Comparison of ENCODE assay signal across 22 mouse cellular contexts in genomic region chr6:118926669-118927068, GRCm38 (mm10).
DNase-seq lines count a peak whose midpoint lies in the region; ATAC-seq and TF ChIP-seq lines count a peak whose summit lies in the region.
"Had no signal": no experiment of that assay in that cellular context is flagged by ENCODE, and none has a peak within 500 bp of the region (broad histone marks: within the 10 kb centered on the region; RNA-seq: fewer than 3 reads in every experiment).

No protein-coding gene starts in this region.

- ATAC-seq in liver, embryonic 12.5 days, result no peak
- no peak for ATAC-seq in limb, embryonic 11.5 days (ENCODE audit: insufficient number of reproducible peaks, low FRiP score, low TSS enrichment, low read depth)
- ATAC-seq in forebrain, postnatal 0 days, result no peak
- ATAC-seq: forebrain, embryonic 14.5 days had no signal

- no peak overlapping the region for H3K9ac ChIP-seq in liver, adult 2 months (ENCODE audit: low read depth, low read length)
- H3K9ac ChIP-seq in liver, embryonic 12.5 days, result no peak overlapping the region
- H3K9ac ChIP-seq in limb, embryonic 11.5 days (ENCODE audit: low read length), result no peak overlapping the region
- no peak overlapping the region for H3K9ac ChIP-seq in forebrain, postnatal 0 days
- H3K9ac ChIP-seq: embryonic facial prominence, embryonic 12.5 days; embryonic facial prominence, embryonic 15.5 days; heart, embryonic 12.5 days; heart, embryonic 15.5 days; hindbrain, embryonic 14.5 days had no signal

- H3K27ac ChIP-seq in liver, adult 2 months (replicated peaks; ENCODE audit: insufficient read depth, low read depth, low read length), result no peak overlapping the region
- H3K27ac ChIP-seq in liver, embryonic 12.5 days, result no peak overlapping the region
- H3K27ac ChIP-seq in limb, embryonic 11.5 days (replicated peaks; ENCODE audit: low read depth, low read length), result peak overlapping the region; percentile 61
- H3K27ac ChIP-seq in forebrain, postnatal 0 days (ENCODE audit: low read depth, low read length), result no peak overlapping the region
- H3K27ac ChIP-seq: embryonic facial prominence, embryonic 12.5 days; embryonic facial prominence, embryonic 15.5 days; heart, embryonic 15.5 days; hindbrain, embryonic 14.5 days had no signal

- no peak overlapping the region for H3K4me3 ChIP-seq in liver, adult 2 months (ENCODE audit: insufficient read depth, low read depth, low read length)
- no peak overlapping the region for H3K4me3 ChIP-seq in liver, embryonic 12.5 days
- H3K4me3 ChIP-seq in limb, embryonic 11.5 days (ENCODE audit: low read depth, low read length), result no peak overlapping the region
- H3K4me3 ChIP-seq in forebrain, postnatal 0 days (ENCODE audit: low read depth, low read length), result no peak overlapping the region
- H3K4me3 ChIP-seq: embryonic facial prominence, embryonic 12.5 days; embryonic facial prominence, embryonic 15.5 days; heart, embryonic 12.5 days; heart, embryonic 15.5 days had no signal

- no peaks in the 10 kb centered on the region for H3K9me3 ChIP-seq in liver, embryonic 12.5 days (replicated peaks)
- H3K9me3 ChIP-seq in limb, embryonic 11.5 days (ENCODE audit: control insufficient read depth, low read length), result no peaks in the 10 kb centered on the region
- H3K9me3 ChIP-seq in forebrain, postnatal 0 days (ENCODE audit: low read length), result no peaks in the 10 kb centered on the region
- H3K9me3 ChIP-seq: embryonic facial prominence, embryonic 12.5 days; embryonic facial prominence, embryonic 15.5 days; heart, embryonic 12.5 days; heart, embryonic 15.5 days had no signal

- no peaks in the 10 kb centered on the region for H3K36me3 ChIP-seq in liver, adult 2 months (ENCODE audit: control insufficient read depth, insufficient read depth, low read length)
- H3K36me3 ChIP-seq in liver, embryonic 12.5 days, result no peaks in the 10 kb centered on the region
- no peaks in the 10 kb centered on the region for H3K36me3 ChIP-seq in limb, embryonic 11.5 days (ENCODE audit: control insufficient read depth, insufficient read depth, low read length)
- H3K36me3 ChIP-seq in forebrain, postnatal 0 days (ENCODE audit: insufficient read depth), result no peaks in the 10 kb centered on the region
- H3K36me3 ChIP-seq: embryonic facial prominence, embryonic 12.5 days; embryonic facial prominence, embryonic 15.5 days; heart, embryonic 12.5 days; heart, embryonic 15.5 days had no signal

- no peaks in the 10 kb centered on the region for H3K79me2 ChIP-seq in liver, adult 2 months (ENCODE audit: control insufficient read depth, insufficient read depth, low read length)

- DNase-seq in adrenal gland, adult 2 months, result peak; percentile 66
- DNase-seq in adrenal gland, adult 18-20 months (ENCODE audit: low spot score in 2 of 2), result no peak
- DNase-seq in liver, adult 2 months (ENCODE audit: extremely low read depth, low read depth, low spot score), result peak; percentile 6
- no peak for DNase-seq in limb, embryonic 11.5 days (ENCODE audit: low spot score)
- no peak for DNase-seq in forebrain, postnatal 0 days
- DNase-seq: B cell, adult 2 months; cerebellum, adult 11 months; cerebellum, adult 2 months; cerebellum, adult 9-11 months; cerebellum, postnatal 25 days; gastrocnemius, postnatal 25 days; heart, adult 18-20 months; heart, postnatal 10 days; heart, postnatal 36 days; kidney, adult 11 months had no signal

- 72% methylated on average over 3 of the region's 3 CpGs for WGBS in liver, adult 2 months
- 67% methylated on average over 3 of the region's 3 CpGs for WGBS in liver, embryonic 12.5 days (ENCODE audit: insufficient replicate concordance)
- WGBS in limb, embryonic 11.5 days, result 63% methylated on average over 3 of the region's 3 CpGs
- WGBS in forebrain, postnatal 0 days, result 63% methylated on average over 3 of the region's 3 CpGs

- no peaks in the 10 kb centered on the region for H3K4me1 ChIP-seq in liver, adult 2 months (ENCODE audit: control insufficient read depth, insufficient read depth, low read length)
- H3K4me1 ChIP-seq in liver, embryonic 12.5 days, result peaks cover 6% of the 10 kb centered on the region
- peaks cover 55% of the 10 kb centered on the region for H3K4me1 ChIP-seq in limb, embryonic 11.5 days (ENCODE audit: control insufficient read depth, insufficient read depth, low read length)
- H3K4me1 ChIP-seq in forebrain, postnatal 0 days (ENCODE audit: insufficient read depth), result no peaks in the 10 kb centered on the region

- no peak for TF ChIP-seq CTCF in liver, adult 2 months (IDR thresholded peaks at IDR 0.05; ENCODE audit: low read depth, low read length)
- TF ChIP-seq CTCF in forebrain, postnatal 0 days (IDR thresholded peaks at IDR 0.05; ENCODE audit: low read depth), result no peak

- H3K27me3 ChIP-seq in liver, adult 2 months (ENCODE audit: control insufficient read depth, insufficient read depth, low read length), result no peaks in the 10 kb centered on the region
- peaks cover 27% of the 10 kb centered on the region; the same call in 1 of the 2 replicates for H3K27me3 ChIP-seq in liver, embryonic 12.5 days (replicated peaks)
- no peaks in the 10 kb centered on the region for H3K27me3 ChIP-seq in limb, embryonic 11.5 days (ENCODE audit: control insufficient read depth, insufficient read depth, low read length)
- no peaks in the 10 kb centered on the region for H3K27me3 ChIP-seq in forebrain, postnatal 0 days (ENCODE audit: insufficient read depth, low read length)
- H3K27me3 ChIP-seq: embryonic facial prominence, embryonic 12.5 days; embryonic facial prominence, embryonic 15.5 days; heart, embryonic 12.5 days; heart, embryonic 15.5 days had no signal

- no peak overlapping the region for H3K4me2 ChIP-seq in liver, embryonic 12.5 days
- no peak overlapping the region for H3K4me2 ChIP-seq in limb, embryonic 11.5 days (ENCODE audit: low read depth, severe bottlenecking)
- no peak overlapping the region for H3K4me2 ChIP-seq in forebrain, postnatal 0 days (ENCODE audit: low read depth)
- H3K4me2 ChIP-seq: embryonic facial prominence, embryonic 12.5 days; embryonic facial prominence, embryonic 15.5 days; heart, embryonic 12.5 days; heart, embryonic 15.5 days; hindbrain, embryonic 14.5 days had no signal

- no peak for TF ChIP-seq POLR2A in liver, adult 2 months (IDR thresholded peaks at IDR 0.05; ENCODE audit: extremely low read depth, insufficient read depth, low read length)

Comparison
In these comparisons a context has a peak if more than half of its experiments do, and no peak if none do; other contexts are left out.
1. DNase-seq: peak in adrenal gland, adult 2 months (single experiment) and liver, adult 2 months (single experiment); none in adrenal gland, adult 18-20 months (0 of 2), limb, embryonic 11.5 days (single experiment) and forebrain, postnatal 0 days (single experiment).